Mouse (Mus musculus): ENCODE results near the gene Ly86.

Ly86 gene

GRCm38 (mm10) chr13:37344909-37345772 is at the start of gene Ly86:
TSS of gene Ly86 (plus strand) at chr13:37345208.
- peak in 1 of 2 experiments; percentile 68 for DNase-seq (ENCODE audit: low spot score in 2 of 2)

- DNase-seq (ENCODE audit: low spot score in 2 of 2), result no peak
Observed at GRCm38 (mm10) chr13:37297886-37298285, 47.1 kb upstream of the Ly86 start.

GRCm38 (mm10) chr13:37298856-37299255 is 46.2 kb upstream of the Ly86 start:
- no peak for DNase-seq (ENCODE audit: low spot score in 2 of 2)

- DNase-seq (ENCODE audit: low spot score in 2 of 2), result no peak
Observed at GRCm38 (mm10) chr13:37302877-37303276, 42.1 kb upstream of the Ly86 start.

- no peak for DNase-seq (ENCODE audit: low spot score in 2 of 2)
Observed at GRCm38 (mm10) chr13:37308006-37308405, 37.0 kb upstream of the Ly86 start.

GRCm38 (mm10) chr13:37309296-37309695 is 35.7 kb upstream of the Ly86 start:
- no peak for DNase-seq (ENCODE audit: low spot score in 2 of 2)

GRCm38 (mm10) chr13:37310331-37310730 is 34.7 kb upstream of the Ly86 start:
- DNase-seq (ENCODE audit: low spot score in 2 of 2), result no peak

GRCm38 (mm10) chr13:37311555-37312221 is 33.3 kb upstream of the Ly86 start:
- DNase-seq (ENCODE audit: low spot score in 2 of 2), result no peak

- peak; percentile 50 to 73 for DNase-seq (ENCODE audit: low spot score in 2 of 2)
Observed at GRCm38 (mm10) chr13:37312222-37312928, 32.6 kb upstream of the Ly86 start.

GRCm38 (mm10) chr13:37312951-37313350 is 32.1 kb upstream of the Ly86 start:
- no peak for DNase-seq (ENCODE audit: low spot score in 2 of 2)

- DNase-seq (ENCODE audit: low spot score in 2 of 2), result peak; percentile 36 to 69
Observed at GRCm38 (mm10) chr13:37325504-37325903, 19.5 kb upstream of the Ly86 start.

GRCm38 (mm10) chr13:37329747-37330146 is 15.3 kb upstream of the Ly86 start:
- DNase-seq (ENCODE audit: low spot score in 2 of 2), result no peak

GRCm38 (mm10) chr13:37330971-37331370 is 14.0 kb upstream of the Ly86 start:
- peak in 1 of 2 experiments; percentile 32 for DNase-seq (ENCODE audit: low spot score in 2 of 2)

- no peak for DNase-seq (ENCODE audit: low spot score in 2 of 2)
Observed at GRCm38 (mm10) chr13:37332779-37333543, 12.0 kb upstream of the Ly86 start.

- no peak for DNase-seq (ENCODE audit: low spot score in 2 of 2)
Observed at GRCm38 (mm10) chr13:37333544-37333870, 11.5 kb upstream of the Ly86 start.

- no peak for DNase-seq (ENCODE audit: low spot score in 2 of 2)
Observed at GRCm38 (mm10) chr13:37337269-37337668, 7.7 kb upstream of the Ly86 start.

- DNase-seq (ENCODE audit: low spot score in 2 of 2), result no peak
Observed at GRCm38 (mm10) chr13:37337871-37338270, 7.1 kb upstream of the Ly86 start.

GRCm38 (mm10) chr13:37342804-37343203 is 2.2 kb upstream of the Ly86 start:
- no peak for DNase-seq (ENCODE audit: low spot score in 2 of 2)

GRCm38 (mm10) chr13:37345823-37346222 is 815 bp downstream of the Ly86 start:
- peak in 1 of 2 experiments; percentile 61 for DNase-seq (ENCODE audit: low spot score in 2 of 2)

- DNase-seq (ENCODE audit: low spot score in 2 of 2), result peak in 1 of 2 experiments; percentile 25
Observed at GRCm38 (mm10) chr13:37347871-37348595, 3.0 kb downstream of the Ly86 start.

- DNase-seq (ENCODE audit: low spot score in 2 of 2), result no peak
Observed at GRCm38 (mm10) chr13:37349051-37349450, 4.0 kb downstream of the Ly86 start.
